Mouse (Mus musculus): ENCODE results near the gene Mup21. TPM values are rescaled to one million over a fixed set of nuclear protein-coding genes. Genes with fewer than 3 reads are reported as not detected.

The Mup21 gene
- polyA plus RNA-seq (2014; fragmentation: Illumina TruSeq; extraction: RNeasy Lipid Tissue Mini Kit (QIAGEN cat#74804); ENCODE audit: low read depth, low replicate concordance) = not detected

GRCm38 (mm10) chr4:62150811-62151210 lies at the start of gene Mup21:
Gene Mup21, minus strand, starts transcription at chr4:62150863.

Other genes starting within 250 kb of the Mup21 start
- not detected for gene Mup20, start 96.7 kb downstream of the Mup21 start, polyA plus RNA-seq (2014; fragmentation: Illumina TruSeq; extraction: RNeasy Lipid Tissue Mini Kit (QIAGEN cat#74804); ENCODE audit: low read depth, low replicate concordance)
- gene Mup3, start 63.5 kb downstream of the Mup21 start, polyA plus RNA-seq (2014; fragmentation: Illumina TruSeq; extraction: RNeasy Lipid Tissue Mini Kit (QIAGEN cat#74804); ENCODE audit: low read depth, low replicate concordance) = not detected
- gene Zfp37, start 80.2 kb upstream of the Mup21 start, polyA plus RNA-seq (2014; fragmentation: Illumina TruSeq; extraction: RNeasy Lipid Tissue Mini Kit (QIAGEN cat#74804); ENCODE audit: low read depth, low replicate concordance) = 43.4 TPM
- gene Slc31a2, start 111.7 kb upstream of the Mup21 start, polyA plus RNA-seq (2014; fragmentation: Illumina TruSeq; extraction: RNeasy Lipid Tissue Mini Kit (QIAGEN cat#74804); ENCODE audit: low read depth, low replicate concordance) = 8.1 TPM
- gene Fkbp15, start 209.7 kb upstream of the Mup21 start, polyA plus RNA-seq (2014; fragmentation: Illumina TruSeq; extraction: RNeasy Lipid Tissue Mini Kit (QIAGEN cat#74804); ENCODE audit: low read depth, low replicate concordance) = 19.7 TPM
- 274 TPM for gene Slc31a1, start 209.9 kb upstream of the Mup21 start, polyA plus RNA-seq (2014; fragmentation: Illumina TruSeq; extraction: RNeasy Lipid Tissue Mini Kit (QIAGEN cat#74804); ENCODE audit: low read depth, low replicate concordance)

All from sigmoid colon, adult 10 weeks (tissue).